Mouse (Mus musculus): ENCODE data around the gene Sult1d1.
"Not testable (repeated sequence)": the region's sequence is repeated elsewhere in the genome, so short reads cannot be mapped to it uniquely, and the experiment has no call there.

Sult1d1 gene

DNA sequence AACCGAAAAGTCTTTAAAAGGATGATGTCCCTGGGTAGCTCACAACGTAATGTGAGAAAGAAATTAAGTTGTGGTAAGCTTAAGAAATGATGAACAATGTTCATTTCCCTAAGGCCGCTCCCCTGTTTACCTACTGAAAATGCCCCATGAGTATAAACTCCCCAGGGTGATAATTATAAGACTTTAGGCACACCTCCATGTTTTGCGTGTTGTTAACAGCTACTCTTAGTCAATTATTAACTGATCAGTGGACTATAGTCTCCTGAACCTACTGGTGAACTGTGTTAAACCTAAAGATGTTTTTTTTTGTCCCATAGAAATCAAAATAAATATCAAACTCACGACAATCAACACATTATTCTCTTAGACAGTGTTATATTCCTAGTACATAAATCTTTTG is at the start of gene Sult1d1:
Sult1d1 (minus strand) TSS at position 183 of the 400 bp plus-strand sequence.
- DNase-seq (ENCODE audit: low read depth, low spot score), result no peak

DNA sequence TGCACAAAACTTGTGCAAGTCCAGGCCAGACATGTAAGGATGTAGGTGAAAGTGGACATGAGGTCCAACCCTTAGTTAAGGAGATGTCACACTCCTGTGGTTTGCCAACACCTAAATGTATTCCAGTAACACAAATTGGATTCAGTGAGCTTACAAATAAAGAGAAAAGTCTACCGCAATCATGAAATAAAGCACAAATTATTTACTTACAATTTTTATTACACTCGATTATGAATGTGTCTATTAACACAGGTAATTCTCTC is 46.2 kb upstream of the Sult1d1 start:
- no peak for DNase-seq (ENCODE audit: low read depth, low spot score)

DNA sequence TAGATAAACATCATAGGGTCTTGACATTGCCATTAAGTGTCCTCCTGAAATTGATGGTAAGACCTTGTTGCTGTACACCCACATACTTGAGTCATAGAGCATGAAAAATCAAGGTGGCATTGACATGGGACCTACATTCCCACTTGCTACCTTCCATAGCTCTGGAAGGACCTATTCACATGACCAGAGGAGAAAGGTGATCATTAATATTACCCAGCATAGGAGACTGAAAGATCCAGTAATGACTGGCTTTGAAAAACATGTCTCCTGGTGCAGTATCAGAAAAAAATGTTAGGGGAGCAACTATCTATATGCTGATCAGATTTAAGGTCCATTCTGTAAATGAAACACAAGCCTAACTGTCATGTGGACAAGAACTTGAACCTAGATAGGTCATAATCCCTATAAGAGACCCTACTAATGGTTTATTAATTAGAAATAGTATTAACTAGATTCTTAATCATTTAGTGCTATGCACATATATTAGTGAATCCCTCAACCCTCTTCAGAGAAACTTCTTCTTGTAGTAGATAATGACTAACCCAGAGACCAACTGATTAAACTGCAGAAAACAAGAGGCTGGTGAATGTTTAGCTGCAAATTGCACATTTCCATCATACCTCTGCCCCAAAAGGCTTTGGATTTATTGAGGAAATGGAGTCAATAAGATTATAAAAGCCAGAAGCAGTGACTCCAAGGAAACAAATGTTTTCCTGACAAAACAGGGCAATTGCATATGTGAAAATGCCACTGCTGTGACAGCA is 45.7 kb upstream of the Sult1d1 start:
- DNase-seq (ENCODE audit: low read depth, low spot score), result no peak

DNA sequence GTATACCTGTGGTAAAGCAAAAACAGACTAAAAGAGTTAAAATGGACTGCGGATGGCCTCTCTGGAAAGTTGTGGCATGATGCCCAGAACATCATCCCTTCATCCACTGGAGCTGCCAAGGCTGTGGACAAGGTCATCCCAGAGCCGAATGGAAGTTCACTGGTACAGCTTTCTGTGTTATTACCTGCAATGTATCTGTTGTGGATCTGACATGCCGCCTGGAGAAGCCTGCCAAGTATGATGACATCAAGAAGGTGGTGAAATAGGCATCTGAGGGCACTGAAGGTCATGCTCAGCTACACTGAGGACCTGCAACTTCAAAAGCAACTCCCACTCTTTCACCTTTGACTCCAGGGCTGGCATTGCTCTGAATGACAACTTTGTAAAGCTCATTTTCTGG is 32.2 kb upstream of the Sult1d1 start:
- no peak for DNase-seq (ENCODE audit: low read depth, low spot score)

DNA sequence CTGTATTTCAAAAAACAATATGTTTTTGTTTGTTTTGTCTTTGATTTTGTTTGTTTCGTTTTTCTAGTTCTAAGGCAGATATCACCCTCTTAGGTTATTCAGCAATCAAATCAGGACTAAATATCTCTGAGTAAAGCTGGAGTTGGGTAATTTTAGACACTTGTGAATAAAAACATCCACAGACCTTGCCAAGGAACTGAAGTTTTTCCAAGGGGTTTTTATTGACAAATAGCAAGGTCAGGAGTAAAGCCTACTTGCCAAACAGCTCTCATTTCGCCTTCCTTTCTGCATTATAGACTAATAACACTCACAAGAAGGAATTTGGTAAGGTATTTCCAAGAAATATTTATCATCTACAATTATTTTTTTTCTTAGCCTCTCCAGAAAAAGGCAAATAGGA is 29.1 kb upstream of the Sult1d1 start:
- DNase-seq (ENCODE audit: low read depth, low spot score), result no peak

DNA sequence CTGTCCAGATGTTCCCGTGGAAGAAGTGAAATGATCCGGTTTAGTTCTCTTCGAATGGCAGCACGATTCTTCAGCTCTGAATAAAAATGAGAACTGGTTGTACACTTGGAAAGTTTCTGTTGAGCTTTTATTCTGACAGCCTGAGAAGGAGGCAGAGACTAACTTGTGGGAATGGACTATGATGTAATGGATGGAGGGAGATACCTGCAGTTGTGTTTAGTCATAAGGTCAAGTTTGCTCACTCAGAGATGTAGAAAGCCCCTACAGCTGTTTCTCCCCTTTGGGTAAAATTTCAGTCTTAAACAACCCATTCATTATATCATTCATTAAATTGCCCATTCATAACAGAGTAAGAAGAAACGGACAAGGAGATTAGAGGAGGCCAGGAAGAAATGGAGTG is 22.7 kb upstream of the Sult1d1 start, which contains the start of gene Sult1e1:
Sult1e1 (minus strand) TSS at position 101 of the 400 bp plus-strand sequence.
- DNase-seq (ENCODE audit: low read depth, low spot score), result no peak

DNA sequence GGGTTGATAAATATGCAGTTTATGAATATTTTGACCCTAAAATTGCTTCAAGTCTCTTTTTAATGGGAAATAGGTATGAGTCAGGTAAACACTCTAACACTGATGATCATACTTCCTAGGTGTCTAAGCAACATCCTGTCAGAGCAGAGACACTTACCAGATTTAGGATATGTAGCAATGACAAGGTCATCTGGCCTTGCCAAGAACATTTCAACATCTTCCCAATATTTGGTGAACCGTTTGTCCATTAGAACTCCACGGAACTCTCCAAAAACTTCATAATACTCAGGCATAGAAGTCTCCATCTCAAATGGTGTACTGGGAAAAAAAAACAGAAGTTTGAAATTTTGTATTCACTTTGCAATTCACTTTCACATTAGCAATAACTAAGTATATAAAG is 21.1 kb upstream of the Sult1d1 start:
- no peak for DNase-seq (ENCODE audit: low read depth, low spot score)

DNA sequence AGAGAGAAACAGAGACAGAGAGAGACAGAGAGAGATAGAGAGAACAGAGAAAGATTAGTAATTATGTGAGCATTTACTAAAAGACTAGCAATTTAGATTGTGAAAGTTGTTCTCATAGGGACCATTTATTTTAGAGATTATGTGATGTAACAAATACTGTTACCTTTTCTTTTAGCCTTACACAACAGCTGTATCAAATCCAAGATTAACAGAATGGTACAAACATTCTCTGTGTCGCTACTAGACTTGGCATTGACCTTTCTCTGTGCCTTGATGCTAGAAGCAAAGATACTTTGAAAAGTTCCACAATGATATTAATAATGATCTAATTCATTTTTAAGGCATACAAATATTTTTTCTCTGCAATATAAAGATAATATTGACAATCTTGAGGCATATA is 11.6 kb upstream of the Sult1d1 start:
- DNase-seq (ENCODE audit: low read depth, low spot score), result no peak

DNA sequence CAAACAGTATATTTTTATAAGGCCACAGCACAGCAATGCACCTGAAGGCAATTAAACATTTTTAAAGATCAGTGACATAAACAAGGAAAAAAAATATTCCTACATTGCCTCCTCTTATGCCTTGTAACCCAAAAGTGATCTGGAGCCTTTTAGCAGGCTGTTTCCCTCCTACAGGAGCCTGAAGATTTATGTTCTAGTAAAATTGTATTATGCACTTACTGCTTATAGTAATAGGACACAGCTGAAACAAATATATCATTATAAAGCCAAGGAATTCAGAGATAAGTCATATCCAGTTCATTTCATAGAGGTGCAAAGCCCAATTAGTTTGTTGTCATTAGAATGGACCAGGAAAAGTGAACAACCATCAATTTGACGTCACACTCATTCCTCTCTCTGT is 5.3 kb upstream of the Sult1d1 start:
- DNase-seq (ENCODE audit: low read depth, low spot score), result no peak

DNA sequence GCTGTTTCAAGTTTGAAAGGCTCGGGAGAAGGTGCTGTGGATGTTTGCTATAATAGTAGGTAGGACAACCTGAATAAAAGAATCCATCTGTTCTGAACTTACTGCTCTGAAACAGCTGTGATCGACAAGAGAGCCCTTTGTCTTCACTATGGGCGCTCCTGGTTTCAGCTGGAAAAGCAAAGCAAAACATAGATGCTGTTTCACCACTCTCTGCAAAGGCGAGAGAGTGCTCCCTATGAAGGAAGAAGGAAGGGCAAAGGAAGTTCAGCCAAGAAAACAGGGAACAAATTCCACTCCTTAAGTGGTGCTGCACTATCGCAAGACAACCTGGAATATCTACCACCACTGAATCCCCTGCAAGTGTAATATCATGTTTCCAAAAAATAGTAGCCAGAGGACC is 4.7 kb upstream of the Sult1d1 start:
- DNase-seq (ENCODE audit: low read depth, low spot score), result peak; percentile 7

DNA sequence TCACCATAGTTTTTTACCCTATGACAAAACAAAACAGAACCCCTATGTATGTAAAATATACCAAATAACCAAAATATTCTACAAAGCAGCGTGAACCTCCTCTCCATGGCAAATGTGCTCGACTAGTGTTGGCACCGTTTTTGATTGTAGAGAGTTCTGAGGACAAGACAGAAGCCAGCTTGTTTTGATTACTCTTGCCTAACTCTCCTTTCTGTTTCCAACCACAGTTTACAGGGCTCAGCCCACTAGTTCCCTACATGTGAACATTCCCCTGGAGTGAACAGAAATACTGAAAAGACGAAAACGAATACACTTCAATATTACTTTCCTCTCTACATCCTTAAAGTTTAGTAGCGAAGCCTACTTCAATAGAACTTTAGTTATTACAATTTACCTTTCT is 4.0 kb upstream of the Sult1d1 start:
- DNase-seq (ENCODE audit: low read depth, low spot score), result no peak

DNA sequence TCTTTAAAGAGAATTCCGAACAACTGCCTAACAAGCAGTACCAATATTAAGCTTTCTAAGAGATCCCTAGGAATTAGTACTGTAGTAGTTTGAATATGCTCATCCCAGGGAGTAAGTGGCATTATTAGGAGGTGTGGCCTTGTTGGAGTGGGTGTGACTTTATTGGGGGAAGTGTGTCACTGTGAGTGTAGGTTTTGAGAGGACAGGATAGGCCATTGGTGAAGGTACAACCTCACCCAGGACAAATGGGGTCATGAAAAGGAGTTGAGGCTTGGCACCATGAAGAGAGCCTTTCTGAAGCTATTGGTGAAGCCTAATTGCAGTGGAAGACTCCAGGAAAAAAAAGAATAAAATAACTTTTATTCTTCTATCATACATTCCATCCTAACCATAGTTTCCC is 1.5 kb downstream of the Sult1d1 start:
- no peak for DNase-seq (ENCODE audit: low read depth, low spot score)

DNA sequence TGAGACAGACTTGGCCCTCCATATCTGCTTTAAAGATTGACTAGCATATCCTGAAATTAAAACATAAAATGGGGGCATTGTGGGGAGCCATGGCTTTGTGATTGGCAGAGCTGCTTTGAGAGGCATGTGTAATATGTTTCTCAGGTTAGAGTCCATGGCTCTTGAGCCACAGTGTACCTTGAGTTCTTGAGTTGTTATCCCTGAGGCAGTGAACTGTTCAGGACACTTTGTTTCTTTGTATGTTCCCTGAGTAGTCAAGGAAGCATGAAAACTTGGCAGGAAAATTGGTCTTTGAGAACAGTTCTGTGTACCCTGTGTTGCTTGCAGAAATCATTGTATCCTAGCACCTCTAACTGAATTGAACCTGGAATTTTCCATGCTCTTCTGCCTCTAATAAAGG is 5.9 kb downstream of the Sult1d1 start:
- no peak for DNase-seq (ENCODE audit: low read depth, low spot score)

DNA sequence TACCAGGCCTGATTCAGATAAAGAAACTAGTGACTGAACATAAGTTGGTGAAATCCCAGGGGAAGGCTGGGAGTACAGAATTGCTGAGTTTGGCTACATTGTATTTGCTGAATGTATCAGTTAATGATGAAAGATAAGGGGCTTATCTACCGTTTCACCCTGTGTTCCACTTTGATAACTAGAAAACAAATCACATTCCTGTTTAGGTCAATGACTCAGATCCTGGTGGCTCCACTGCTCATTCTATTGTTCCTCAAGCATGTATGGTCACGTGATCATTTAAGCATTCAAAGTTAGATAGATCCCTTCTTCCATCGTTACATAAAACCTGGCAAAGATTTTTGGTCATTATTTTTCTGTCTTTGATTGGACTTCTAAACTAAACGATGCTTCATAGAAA is 6.3 kb downstream of the Sult1d1 start:
- no peak for DNase-seq (ENCODE audit: low read depth, low spot score)

DNA sequence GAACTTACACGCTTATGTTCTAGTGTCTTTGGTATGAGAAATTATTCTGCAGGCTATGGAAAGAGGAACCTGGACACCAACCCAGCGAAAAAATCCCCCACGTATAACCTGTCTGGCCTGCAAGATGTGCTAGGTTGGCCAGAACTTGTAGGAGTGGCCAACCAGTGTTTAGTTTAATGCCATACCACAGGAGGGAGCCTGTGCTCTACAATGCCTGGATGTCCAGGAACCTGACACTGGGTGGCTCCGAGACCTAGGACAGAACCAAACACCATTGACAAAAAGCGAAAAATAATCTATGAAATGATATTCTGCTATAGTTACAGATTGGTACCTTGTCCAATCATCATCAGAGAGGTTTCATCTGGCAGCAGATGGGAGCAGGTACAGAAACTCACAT is 8.7 kb downstream of the Sult1d1 start:
- DNase-seq (ENCODE audit: low read depth, low spot score), result no peak

DNA sequence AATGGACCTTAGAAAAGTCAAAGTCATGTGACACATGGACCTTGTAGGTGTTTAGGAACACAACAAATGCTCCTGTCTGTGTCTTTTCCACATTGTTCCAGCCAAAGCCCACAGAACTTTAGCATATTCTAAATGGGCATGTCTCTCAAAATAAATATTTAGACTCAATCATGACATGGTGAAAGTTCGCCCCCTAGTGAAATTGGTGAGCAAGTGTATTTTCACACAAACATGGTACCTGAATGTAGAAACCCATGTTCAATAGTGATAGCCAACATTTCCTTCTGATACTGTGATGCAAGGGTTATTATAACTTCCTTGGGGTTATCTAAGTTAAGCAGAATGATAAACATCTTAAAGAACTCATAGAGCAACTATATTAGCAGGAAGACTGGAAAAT is 17.9 kb downstream of the Sult1d1 start:
- no peak for DNase-seq (ENCODE audit: low read depth, low spot score)

DNA sequence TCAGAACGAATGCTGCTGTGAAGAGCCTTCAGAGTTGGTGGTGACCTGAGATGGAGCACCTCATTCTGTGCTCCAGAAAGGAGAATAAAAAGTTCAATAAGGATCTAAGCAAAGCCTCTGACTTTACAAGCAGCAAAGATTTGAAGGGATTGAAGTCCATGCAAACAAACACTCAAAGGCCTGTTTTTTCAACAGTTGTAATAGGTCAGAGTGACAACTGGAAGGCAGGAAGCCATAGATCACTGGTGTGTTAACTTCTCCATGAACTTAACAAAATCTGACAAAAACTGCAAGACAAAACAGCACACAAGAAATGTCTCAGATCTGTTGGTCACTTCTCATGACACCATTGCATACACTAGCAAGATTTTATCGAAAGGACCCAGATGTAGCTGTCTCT is 30.7 kb downstream of the Sult1d1 start, which contains the start of gene Sult1b1:
Sult1b1 (minus strand) TSS at position 85 of the 400 bp plus-strand sequence.
- no peak for DNase-seq (ENCODE audit: low read depth, low spot score)

DNA sequence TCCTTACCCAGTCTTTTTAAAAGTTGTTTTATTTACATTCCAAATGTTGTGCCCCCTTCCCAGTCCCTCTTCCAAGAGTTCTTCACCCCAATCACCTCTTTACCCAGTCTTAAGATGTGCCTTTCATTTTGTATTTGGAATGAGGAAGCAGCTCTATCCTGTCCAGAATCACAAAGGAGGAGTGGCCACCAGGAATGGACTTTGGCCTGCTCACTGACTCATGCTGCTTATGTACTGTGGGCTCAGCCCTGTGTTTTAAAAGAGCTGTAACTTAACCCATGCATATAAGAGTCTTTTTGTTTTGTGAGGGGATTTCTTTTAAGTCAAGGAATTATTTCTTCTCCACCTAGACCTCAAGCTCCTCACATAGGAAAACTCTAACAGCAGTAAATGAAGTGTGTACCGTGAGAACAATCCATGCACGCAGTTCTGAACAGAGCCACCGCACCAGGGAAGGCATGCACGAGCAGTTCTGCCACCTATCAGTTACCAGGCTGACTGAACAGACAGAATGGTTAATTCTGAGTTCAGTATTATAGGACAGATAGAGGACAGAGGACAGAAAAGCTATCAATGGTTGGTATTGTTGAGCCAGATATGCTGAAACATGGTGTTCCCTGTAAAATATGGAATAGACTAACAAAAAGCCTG is 32.7 kb downstream of the Sult1d1 start:
- DNase-seq (ENCODE audit: low read depth, low spot score), result no peak

DNA sequence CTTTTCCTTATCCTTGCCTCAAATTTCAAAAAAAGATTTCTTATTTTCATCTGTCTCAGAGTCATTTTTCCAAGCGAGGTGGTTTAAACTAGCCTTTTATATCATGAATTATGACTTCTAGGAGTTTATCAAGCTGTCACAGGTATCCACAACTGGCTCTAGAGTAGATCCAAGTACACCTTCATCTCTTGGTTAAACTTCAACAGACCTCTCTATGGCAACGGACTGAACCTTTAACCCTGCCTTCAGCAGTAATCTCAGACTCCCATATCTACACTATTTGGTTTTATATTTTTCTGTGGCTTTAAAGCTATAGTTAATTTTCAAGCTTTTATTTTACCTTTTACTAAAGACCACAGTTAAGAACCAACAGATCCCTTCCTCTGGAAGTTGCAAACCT is 36.5 kb downstream of the Sult1d1 start:
- no peak for DNase-seq (ENCODE audit: low read depth, low spot score)

DNA sequence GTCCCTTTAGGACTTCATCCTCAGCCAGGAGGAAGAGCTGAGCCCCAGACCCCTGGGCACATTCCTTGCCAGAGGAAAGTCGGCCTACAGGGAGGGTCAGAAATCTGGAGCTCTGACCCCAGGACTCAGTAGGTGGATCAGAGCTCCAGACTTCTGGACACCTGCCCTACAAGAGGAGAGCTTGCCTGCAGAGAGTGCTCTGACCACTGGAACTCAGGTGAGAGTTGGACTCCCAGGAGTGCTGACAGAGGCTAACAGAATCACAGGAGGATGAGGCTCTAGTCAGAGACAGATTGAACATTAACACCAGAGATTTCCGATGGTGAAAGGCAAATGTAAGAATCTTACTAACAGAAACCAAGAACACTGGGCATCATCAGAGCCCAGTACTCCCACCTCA is 45.3 kb downstream of the Sult1d1 start:
- not testable (repeated sequence) for DNase-seq (ENCODE audit: low read depth, low spot score)

DNA sequence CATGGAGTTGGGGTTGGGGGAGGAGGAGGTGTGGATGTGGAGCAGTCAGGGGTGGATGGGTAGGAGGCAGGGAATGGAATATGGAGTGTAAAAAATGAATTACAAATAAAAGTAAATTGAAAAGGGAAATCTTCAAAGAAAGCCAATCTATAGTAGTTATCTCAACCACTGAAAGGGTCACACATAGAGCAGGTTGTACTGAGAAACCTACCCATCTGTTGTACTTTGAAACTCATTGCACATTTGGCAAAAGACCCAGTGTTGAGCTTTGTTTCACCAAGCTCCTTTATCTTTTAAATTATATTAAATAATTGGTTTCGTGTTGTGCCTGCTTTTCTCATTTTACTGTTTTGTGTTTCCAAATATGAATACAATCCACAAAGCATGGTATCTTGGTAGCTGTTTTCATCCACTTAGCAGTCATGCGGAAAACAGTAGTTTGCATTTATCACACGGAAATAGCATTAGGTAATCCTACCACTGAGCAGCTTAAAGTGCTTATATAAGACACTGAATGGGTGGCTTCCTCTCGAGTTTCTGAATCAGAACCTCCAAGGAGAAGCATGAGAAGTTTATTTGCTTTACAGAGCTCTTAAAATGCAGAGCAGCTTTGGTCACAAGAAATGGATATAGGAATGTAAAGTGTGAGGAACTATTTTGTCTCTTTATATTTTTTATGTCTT is 62.9 kb downstream of the Sult1d1 start:
- DNase-seq (ENCODE audit: low read depth, low spot score), result no peak

Measured in embryo, embryonic 11.5 days (tissue).